Mouse (Mus musculus): ENCODE measurements at regions not wholly inside any gene's neighbourhood (a gene's known extent, or its start where the extent isn't known, plus 50 kb on each side); places are given as distances from the start of the nearest gene placed in this dataset.

DNA sequence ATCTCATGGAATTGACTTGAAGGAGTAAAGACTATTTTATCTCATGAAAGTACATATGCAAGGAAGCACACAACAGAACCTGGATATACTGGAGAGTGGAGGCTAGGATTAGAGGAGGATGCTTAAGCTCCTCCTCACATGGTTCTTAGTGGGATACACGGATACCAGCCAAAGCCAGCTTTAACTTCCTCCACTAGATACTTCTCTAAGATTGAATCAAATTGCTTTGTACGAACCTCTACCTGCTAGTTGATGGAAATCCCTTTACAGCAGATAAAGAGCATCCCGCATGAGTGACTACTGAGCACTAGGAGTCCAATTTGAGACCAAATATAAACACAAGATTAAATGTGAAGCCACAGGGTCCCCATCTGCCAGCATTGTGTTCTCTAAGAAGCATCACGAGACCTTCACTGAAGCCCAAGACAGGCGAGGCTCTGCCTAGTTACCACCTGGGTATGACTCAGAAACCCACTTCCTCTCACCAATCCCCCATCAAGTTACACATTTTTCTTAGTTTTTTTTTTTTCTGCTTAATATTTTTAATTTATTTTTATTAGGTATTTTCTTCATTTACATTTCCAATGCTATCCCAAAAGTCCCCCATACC lies 307.9 kb upstream of the Lrrc3b start:
- 72% methylated on average over 5 of the region's 5 CpGs for WGBS
- no peak overlapping the region for H3K27ac ChIP-seq (replicated peaks; ENCODE audit: insufficient read depth, low read depth, low read length)
- no peak overlapping the region for H3K4me3 ChIP-seq (ENCODE audit: insufficient read depth, low read depth, low read length)
- TF ChIP-seq CTCF (IDR thresholded peaks at IDR 0.05; ENCODE audit: low read depth, low read length): no peak
- TF ChIP-seq POLR2A (IDR thresholded peaks at IDR 0.05; ENCODE audit: extremely low read depth, insufficient read depth, low read length): no peak
- no peaks in the 10 kb centered on the region for H3K27me3 ChIP-seq (ENCODE audit: control insufficient read depth, insufficient read depth, low read length)
- H3K9ac ChIP-seq (ENCODE audit: low read depth, low read length): no peak overlapping the region
- no peak for DNase-seq (ENCODE audit: extremely low read depth, low read depth, low spot score)
- H3K4me1 ChIP-seq (ENCODE audit: control insufficient read depth, insufficient read depth, low read length): no peaks in the 10 kb centered on the region
- H3K79me2 ChIP-seq (ENCODE audit: control insufficient read depth, insufficient read depth, low read length): no peaks in the 10 kb centered on the region
- H3K36me3 ChIP-seq (ENCODE audit: control insufficient read depth, insufficient read depth, low read length): no peaks in the 10 kb centered on the region

DNA sequence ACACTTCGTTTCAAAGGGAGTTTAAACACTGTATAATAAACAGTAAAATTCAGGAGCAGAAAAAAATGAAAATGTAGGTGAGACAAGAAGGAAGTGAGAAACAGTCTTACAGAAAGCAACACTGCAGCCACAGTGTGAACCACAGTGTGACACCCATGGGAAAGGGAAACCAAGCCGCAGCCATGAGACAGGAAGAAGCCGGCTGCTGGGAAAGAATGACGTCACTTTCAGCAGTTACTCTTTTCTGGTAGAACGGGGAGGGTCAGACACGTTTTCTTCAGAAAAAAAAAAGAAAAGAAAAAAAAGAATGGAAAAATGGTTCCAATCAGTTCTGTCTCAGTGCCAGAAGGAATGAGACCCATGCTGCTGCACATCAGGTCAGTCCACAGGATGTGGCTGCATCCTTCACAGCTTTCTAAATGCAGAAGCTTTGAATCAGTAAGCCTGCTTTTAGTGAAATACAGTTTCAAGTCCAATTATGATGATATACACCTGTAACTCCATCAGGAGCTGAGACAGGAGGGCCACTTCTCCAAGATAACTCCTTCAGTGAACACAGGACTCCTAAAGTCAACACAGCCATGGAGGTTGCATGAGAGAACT lies 331.2 kb upstream of the Lrrc3b start:
- WGBS: 62% methylated on average over 6 of the region's 6 CpGs
- TF ChIP-seq POLR2A (IDR thresholded peaks at IDR 0.05; ENCODE audit: extremely low read depth, insufficient read depth, low read length) (no peak), CTCF (IDR thresholded peaks at IDR 0.05; ENCODE audit: low read depth, low read length) (no peak)
- Histone ChIP-seq H3K4me3 (ENCODE audit: insufficient read depth, low read depth, low read length) (no peak overlapping the region), H3K9ac (ENCODE audit: low read depth, low read length) (no peak overlapping the region), H3K27me3 (ENCODE audit: control insufficient read depth, insufficient read depth, low read length) (no peaks in the 10 kb centered on the region), H3K27ac (replicated peaks; ENCODE audit: insufficient read depth, low read depth, low read length) (no peak overlapping the region), H3K4me1 (ENCODE audit: control insufficient read depth, insufficient read depth, low read length) (no peaks in the 10 kb centered on the region), H3K36me3 (ENCODE audit: control insufficient read depth, insufficient read depth, low read length) (no peaks in the 10 kb centered on the region), H3K79me2 (ENCODE audit: control insufficient read depth, insufficient read depth, low read length) (no peaks in the 10 kb centered on the region)
- DNase-seq (ENCODE audit: extremely low read depth, low read depth, low spot score): peak; percentile 2

GRCm38 (mm10) chr14:15784727-15785126 lies 345.9 kb upstream of the Lrrc3b start:
- DNase-seq (ENCODE audit: extremely low read depth, low read depth, low spot score): no peak
- no peaks in the 10 kb centered on the region for H3K4me1 ChIP-seq (ENCODE audit: control insufficient read depth, insufficient read depth, low read length)
- 96% methylated on average over 3 of the region's 3 CpGs for WGBS

GRCm38 (mm10) chr14:15785230-15785629 lies 346.4 kb upstream of the Lrrc3b start:
- 61% methylated on average over 1 of the region's 1 CpGs for WGBS
- H3K36me3 ChIP-seq (ENCODE audit: control insufficient read depth, insufficient read depth, low read length): no peaks in the 10 kb centered on the region
- H3K27ac ChIP-seq (replicated peaks; ENCODE audit: insufficient read depth, low read depth, low read length): no peak overlapping the region
- H3K4me3 ChIP-seq (ENCODE audit: insufficient read depth, low read depth, low read length): no peak overlapping the region
- no peaks in the 10 kb centered on the region for H3K4me1 ChIP-seq (ENCODE audit: control insufficient read depth, insufficient read depth, low read length)
- no peaks in the 10 kb centered on the region for H3K27me3 ChIP-seq (ENCODE audit: control insufficient read depth, insufficient read depth, low read length)
- no peaks in the 10 kb centered on the region for H3K79me2 ChIP-seq (ENCODE audit: control insufficient read depth, insufficient read depth, low read length)
- H3K9ac ChIP-seq (ENCODE audit: low read depth, low read length): no peak overlapping the region
- no peak for DNase-seq (ENCODE audit: extremely low read depth, low read depth, low spot score)
- TF ChIP-seq CTCF (IDR thresholded peaks at IDR 0.05; ENCODE audit: low read depth, low read length): no peak
- TF ChIP-seq POLR2A (IDR thresholded peaks at IDR 0.05; ENCODE audit: extremely low read depth, insufficient read depth, low read length): no peak

More at GRCm38 (mm10) chr14:15784727-15785126, 345.9 kb upstream of the Lrrc3b start:
- no peaks in the 10 kb centered on the region for H3K79me2 ChIP-seq (ENCODE audit: control insufficient read depth, insufficient read depth, low read length)
- no peaks in the 10 kb centered on the region for H3K36me3 ChIP-seq (ENCODE audit: control insufficient read depth, insufficient read depth, low read length)
- H3K27me3 ChIP-seq (ENCODE audit: control insufficient read depth, insufficient read depth, low read length): no peaks in the 10 kb centered on the region
- TF ChIP-seq CTCF (IDR thresholded peaks at IDR 0.05; ENCODE audit: low read depth, low read length) (no peak), POLR2A (IDR thresholded peaks at IDR 0.05; ENCODE audit: extremely low read depth, insufficient read depth, low read length) (no peak)
- no peak overlapping the region for H3K27ac ChIP-seq (replicated peaks; ENCODE audit: insufficient read depth, low read depth, low read length)
- H3K9ac ChIP-seq (ENCODE audit: low read depth, low read length): no peak overlapping the region
- H3K4me3 ChIP-seq (ENCODE audit: insufficient read depth, low read depth, low read length): no peak overlapping the region

GRCm38 (mm10) chr14:15795698-15796097 lies 356.9 kb upstream of the Lrrc3b start:
- DNase-seq (ENCODE audit: extremely low read depth, low read depth, low spot score): no peak
- Histone ChIP-seq H3K27ac (replicated peaks; ENCODE audit: insufficient read depth, low read depth, low read length) (no peak overlapping the region), H3K36me3 (ENCODE audit: control insufficient read depth, insufficient read depth, low read length) (no peaks in the 10 kb centered on the region), H3K27me3 (ENCODE audit: control insufficient read depth, insufficient read depth, low read length) (no peaks in the 10 kb centered on the region), H3K79me2 (ENCODE audit: control insufficient read depth, insufficient read depth, low read length) (no peaks in the 10 kb centered on the region), H3K4me3 (ENCODE audit: insufficient read depth, low read depth, low read length) (no peak overlapping the region), H3K4me1 (ENCODE audit: control insufficient read depth, insufficient read depth, low read length) (no peaks in the 10 kb centered on the region), H3K9ac (ENCODE audit: low read depth, low read length) (no peak overlapping the region)
- TF ChIP-seq CTCF (IDR thresholded peaks at IDR 0.05; ENCODE audit: low read depth, low read length): no peak
- 58% methylated on average over 3 of the region's 3 CpGs for WGBS

- no peak for DNase-seq (ENCODE audit: extremely low read depth, low read depth, low spot score)
- no peaks in the 10 kb centered on the region for H3K27me3 ChIP-seq (ENCODE audit: control insufficient read depth, insufficient read depth, low read length)
- H3K36me3 ChIP-seq (ENCODE audit: control insufficient read depth, insufficient read depth, low read length): no peaks in the 10 kb centered on the region
- H3K4me3 ChIP-seq (ENCODE audit: insufficient read depth, low read depth, low read length): no peak overlapping the region
- H3K27ac ChIP-seq (replicated peaks; ENCODE audit: insufficient read depth, low read depth, low read length): no peak overlapping the region
- H3K9ac ChIP-seq (ENCODE audit: low read depth, low read length): no peak overlapping the region
- WGBS: 17% methylated on average over 2 of the region's 2 CpGs
- no peaks in the 10 kb centered on the region for H3K4me1 ChIP-seq (ENCODE audit: control insufficient read depth, insufficient read depth, low read length)
- TF ChIP-seq CTCF (IDR thresholded peaks at IDR 0.05; ENCODE audit: low read depth, low read length) (no peak), POLR2A (IDR thresholded peaks at IDR 0.05; ENCODE audit: extremely low read depth, insufficient read depth, low read length) (no peak)
- no peaks in the 10 kb centered on the region for H3K79me2 ChIP-seq (ENCODE audit: control insufficient read depth, insufficient read depth, low read length)
Observed at GRCm38 (mm10) chr14:15797019-15797418, 358.2 kb upstream of the Lrrc3b start.

All from liver, adult 2 months (tissue).